Mouse (Mus musculus) left cerebral cortex, postnatal 10 days (tissue): Measurements from ENCODE around the gene Abcf3. TPM values are rescaled to one million over a fixed set of nuclear protein-coding genes. Genes with fewer than 3 reads are reported as not detected.

Experiments
- DNase-seq, 2 experiments: peaks; one replicate each; pipeline ENCODE4 v3.0.0; 2021 to 2022; ENCODE audit warnings: low spot score in 2 of 2, mixed read lengths in 1 of 2; ENCODE audit errors: extremely low spot score in 1 of 2
- intact Hi-C: fragments of 180-260 bp; cut with DNase I; formaldehyde crosslinking; loops from one replicate; pipeline ENCODE4 v1.15.1; 2025
- microRNA-seq: library from miRNA; unstranded; fragments of <30 nt; microRNA quantifications from one replicate; pipeline ENCODE4 v1.2.0, GENCODE M21; 2022
- total RNA-seq, 2 experiments: library from RNA; stranded (reverse); gene quantifications; 2 replicates each; pipeline ENCODE4 v1.2.3; 2021

Abcf3 gene
- total RNA-seq, 2 experiments from 2014 or later: 67.0 to 80.0 TPM

- DNase-seq: no peak
- intact Hi-C loops: no loop called here
These were observed 48.5 kb downstream of the Abcf3 start for GRCm38 (mm10) chr16:20596687-20597441.

GRCm38 (mm10) chr16:20600511-20600910 is 52.1 kb downstream of the Abcf3 start:
- no peak for DNase-seq
- intact Hi-C loops: no loop called here

- intact Hi-C loops: no loop called here
- DNase-seq: no peak
These were observed 56.3 kb downstream of the Abcf3 start for GRCm38 (mm10) chr16:20604705-20605104.

GRCm38 (mm10) chr16:20610501-20611356 is 62.4 kb downstream of the Abcf3 start:
- peak; percentile 80 to 83 for DNase-seq
- intact Hi-C loops: no loop called here

Small RNA genes within 50 kb of the gene (microRNA-seq; reads per million reads assigned to microRNA genes)
- gene Mir1224: 745 reads per million, percentile 74 among the genes with 10 or more reads in this experiment

Other genes starting within 250 kb of the Abcf3 start
- 10 to 100 TPM; 62.8 to 65.7 TPM for gene Parl, start 246.2 kb upstream of the Abcf3 start, total RNA-seq
- gene Cyp2ab1, start 223.2 kb upstream of the Abcf3 start, total RNA-seq: not detected
- 100 to 1,000 TPM; 182 to 183 TPM for gene Abcc5, start 122.2 kb upstream of the Abcf3 start, total RNA-seq
- gene Eif2b5, start 49.8 kb upstream of the Abcf3 start, total RNA-seq: 10 to 100 TPM; 61.4 to 66.7 TPM
- 10 to 100 TPM; 84.8 to 87.8 TPM for gene Dvl3, start 31.6 kb upstream of the Abcf3 start, total RNA-seq
- gene Ap2m1, start 13.1 kb upstream of the Abcf3 start, total RNA-seq: 100 to 1,000 TPM; 950 to 999 TPM
- 10 to 100 TPM; 78.1 to 78.5 TPM for gene Vwa5b2, start 40.9 kb downstream of the Abcf3 start, total RNA-seq
- gene Eef1akmt4, start 63.0 kb downstream of the Abcf3 start, total RNA-seq: 1 to 10 TPM; 2.1 to 2.3 TPM
- gene Gm49333, start 63.0 kb downstream of the Abcf3 start, total RNA-seq: not detected
- 10 to 100 TPM; 12.7 to 14.0 TPM for gene Alg3, start 63.2 kb downstream of the Abcf3 start, total RNA-seq
- 100 to 1,000 TPM; 224 to 225 TPM for gene Camk2n2, start 72.7 kb downstream of the Abcf3 start, total RNA-seq
- 10 to 100 TPM; 29.0 TPM for gene Ece2, start 81.3 kb downstream of the Abcf3 start, total RNA-seq
- gene Psmd2, start 103.1 kb downstream of the Abcf3 start, total RNA-seq: 100 to 1,000 TPM; 261 to 263 TPM
- gene Eif4g1, start 119.7 kb downstream of the Abcf3 start, total RNA-seq: 100 to 1,000 TPM; 361 to 366 TPM
- gene Fam131a, start 144.7 kb downstream of the Abcf3 start, total RNA-seq: 100 to 1,000 TPM; 264 to 267 TPM
- gene Polr2h, start 169.1 kb downstream of the Abcf3 start, total RNA-seq: 10 to 100 TPM; 26.3 to 28.3 TPM
- 10 to 100 TPM; 50.9 to 51.1 TPM for gene Clcn2, start 169.2 kb downstream of the Abcf3 start, total RNA-seq
- 10 to 100 TPM; 18.4 to 21.8 TPM for gene Chrd, start 184.6 kb downstream of the Abcf3 start, total RNA-seq
- 1 to 10 TPM; 1.4 to 2.0 TPM for gene Thpo, start 185.9 kb downstream of the Abcf3 start, total RNA-seq